Mouse (Mus musculus): ENCODE measurements at regions not wholly inside any gene's neighbourhood (a gene's known extent, or its start where the extent isn't known, plus 50 kb on each side); places are given as distances from the start of the nearest gene placed in this dataset.

DNA sequence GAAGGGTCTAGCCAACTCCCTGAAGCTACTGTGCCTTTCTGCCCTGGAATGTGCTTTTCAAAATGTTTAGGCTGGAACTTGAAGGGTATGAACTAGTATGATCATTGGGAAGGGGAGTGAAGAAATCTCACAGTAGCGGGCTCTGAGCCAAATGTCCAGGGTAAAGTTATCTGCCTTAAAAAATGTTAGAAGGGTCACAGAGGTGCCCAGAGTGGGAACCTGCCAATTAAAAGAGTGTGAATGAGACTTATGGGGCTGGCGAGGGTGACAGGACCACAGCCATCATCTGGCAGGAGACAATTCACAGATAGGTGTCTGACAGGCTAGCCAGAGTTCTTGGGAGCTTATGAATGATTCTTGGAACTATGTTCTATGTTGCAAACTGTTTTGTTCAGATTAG, 2738.3 kb downstream of the 9330182O14Rik start:
- no peak for TF ChIP-seq CTCF (IDR thresholded peaks at IDR 0.05; ENCODE audit: borderline replicate concordance, extremely low read depth, insufficient read depth, insufficient read length)
- TF ChIP-seq POLR2A (IDR thresholded peaks at IDR 0.05; ENCODE audit: borderline replicate concordance, extremely low read depth, insufficient read depth, insufficient read length, poor library complexity, severe bottlenecking): no peak

Data from brain, embryonic 14.5 days (tissue).